Mouse (Mus musculus): ENCODE data around the gene Inpp5b. TPM values are rescaled to one million over a fixed set of nuclear protein-coding genes. Genes with fewer than 3 reads are reported as not detected.

The Inpp5b gene
- 28.4 TPM in 2 replicates for polyA plus RNA-seq (2012; rRNA removed; ENCODE audit: low replicate concordance)

DNA sequence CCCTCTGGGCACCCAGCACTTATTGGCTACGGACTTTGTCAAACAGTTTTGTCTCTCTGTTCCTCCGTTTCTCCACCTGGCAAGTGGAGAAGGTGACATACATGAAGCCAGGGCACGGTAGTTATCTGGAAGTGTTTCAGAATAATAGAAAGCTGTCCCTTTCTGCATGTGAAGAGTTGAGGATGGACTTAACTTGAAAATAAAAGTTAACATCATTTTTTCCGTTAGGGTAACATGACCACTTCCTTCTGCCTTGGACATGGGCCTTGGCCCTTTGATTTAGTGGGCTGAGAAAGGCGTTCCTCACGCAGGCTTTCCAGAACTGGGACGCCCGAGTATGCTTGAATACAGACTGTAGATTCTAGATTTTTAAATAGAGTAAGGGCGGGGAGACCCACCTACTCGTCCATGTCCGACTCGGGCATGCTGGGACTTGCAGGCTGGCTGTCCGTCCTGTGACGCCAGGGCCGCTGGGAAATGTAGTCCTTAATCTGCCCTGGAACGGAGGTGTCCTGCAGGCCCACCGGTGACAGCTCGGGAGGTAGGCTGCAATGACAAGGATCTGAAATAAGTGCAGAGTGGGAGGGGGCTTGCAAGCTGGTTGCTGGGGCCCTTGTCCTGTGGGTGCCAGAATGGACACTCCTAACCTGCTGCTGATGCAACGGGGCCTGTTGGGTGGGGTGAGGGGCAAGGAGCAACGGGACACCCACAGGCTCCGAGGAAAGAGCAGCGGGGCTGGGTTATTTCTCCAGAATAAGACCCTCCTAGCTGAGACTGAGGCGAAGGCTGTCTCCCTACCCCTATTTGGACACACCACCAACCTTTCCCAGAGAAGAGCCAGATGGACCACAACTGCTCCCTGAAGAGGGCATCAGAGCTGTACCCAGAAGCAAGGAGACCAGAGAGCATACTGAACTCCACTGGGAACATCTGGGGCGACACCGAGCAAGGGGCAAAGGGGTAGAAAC lies at the start of gene Inpp5b:
Gene Inpp5b (plus strand): TSS at position 475 of the 968 bp plus-strand sequence.

DNA sequence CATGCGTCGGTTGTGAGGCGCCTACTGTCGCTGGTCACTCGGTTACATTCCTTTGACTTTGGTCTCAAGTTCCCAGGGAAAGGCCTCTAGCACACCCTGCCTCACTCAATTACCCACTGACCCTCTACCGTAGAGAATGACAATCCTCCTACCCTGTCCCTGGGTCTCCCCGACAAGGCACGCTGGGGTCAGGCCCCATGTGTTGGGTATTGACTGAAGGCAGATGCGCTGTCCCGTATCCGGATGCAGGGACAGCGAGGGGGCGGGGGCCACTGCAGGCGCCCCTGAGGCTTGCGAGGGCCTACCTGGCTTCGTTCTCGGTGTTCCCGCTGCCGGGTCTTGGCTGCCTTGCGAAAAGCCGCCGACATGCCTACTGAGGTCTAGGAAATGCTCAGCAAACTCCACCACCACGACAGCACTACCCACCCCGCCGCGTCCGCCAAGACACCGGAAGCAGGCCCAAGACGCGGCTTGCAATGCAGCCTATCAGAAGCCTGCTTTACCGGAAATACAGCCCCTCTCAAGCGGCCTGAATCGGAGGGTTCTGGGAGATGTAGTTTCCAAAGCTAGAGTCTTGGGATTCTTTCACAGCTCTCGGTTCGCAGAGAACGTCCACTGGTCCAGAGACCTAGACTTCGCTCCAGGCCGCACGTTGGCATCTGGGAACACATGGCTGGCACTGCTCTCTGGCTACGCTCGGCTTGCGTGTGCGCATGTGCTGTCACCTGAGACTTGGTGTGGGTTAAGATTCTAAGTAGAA lies 48.3 kb upstream of the Inpp5b start, which contains the start of gene Utp11:
Gene Utp11 (minus strand): TSS at position 466 of the 760 bp plus-strand sequence.

DNA sequence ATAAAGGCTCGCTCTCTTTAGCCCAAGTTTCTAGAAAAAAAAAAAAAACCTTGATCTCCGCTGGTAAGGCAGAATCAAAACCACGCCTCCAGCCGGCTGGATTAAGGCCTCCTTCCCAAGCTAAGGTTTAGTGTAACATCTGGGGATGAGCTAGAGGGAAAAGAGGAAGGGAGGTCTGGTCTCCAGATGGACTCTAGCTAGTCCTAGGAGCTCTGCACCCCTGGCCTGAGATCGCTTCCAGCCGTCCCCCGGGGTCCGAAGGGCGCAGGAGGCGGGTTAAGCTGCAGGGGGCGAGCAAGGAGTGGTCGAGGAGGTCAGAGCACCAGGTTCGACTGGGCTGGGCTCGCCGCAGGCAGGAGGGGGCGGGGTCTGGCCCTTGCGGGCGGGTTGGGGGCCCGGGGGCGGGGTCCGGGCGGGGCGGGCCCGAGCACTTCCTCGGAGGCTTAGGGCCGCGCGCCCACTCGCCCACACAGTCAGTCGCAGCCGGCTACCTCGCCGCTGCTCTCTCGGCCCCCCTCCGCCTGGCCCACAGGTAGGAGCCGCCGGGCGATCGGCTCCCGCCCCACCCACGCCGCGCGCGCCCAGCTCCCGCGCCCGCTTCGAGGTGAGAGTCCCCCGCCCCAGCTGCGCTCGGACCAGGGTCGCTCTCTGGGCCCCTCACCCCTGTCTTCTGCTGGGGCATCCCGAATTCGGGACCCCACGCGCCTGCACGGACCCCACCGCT lies 41.2 kb upstream of the Inpp5b start, which contains the start of gene Fhl3:
Gene Fhl3 (plus strand): TSS at position 454 of the 724 bp plus-strand sequence.

DNA sequence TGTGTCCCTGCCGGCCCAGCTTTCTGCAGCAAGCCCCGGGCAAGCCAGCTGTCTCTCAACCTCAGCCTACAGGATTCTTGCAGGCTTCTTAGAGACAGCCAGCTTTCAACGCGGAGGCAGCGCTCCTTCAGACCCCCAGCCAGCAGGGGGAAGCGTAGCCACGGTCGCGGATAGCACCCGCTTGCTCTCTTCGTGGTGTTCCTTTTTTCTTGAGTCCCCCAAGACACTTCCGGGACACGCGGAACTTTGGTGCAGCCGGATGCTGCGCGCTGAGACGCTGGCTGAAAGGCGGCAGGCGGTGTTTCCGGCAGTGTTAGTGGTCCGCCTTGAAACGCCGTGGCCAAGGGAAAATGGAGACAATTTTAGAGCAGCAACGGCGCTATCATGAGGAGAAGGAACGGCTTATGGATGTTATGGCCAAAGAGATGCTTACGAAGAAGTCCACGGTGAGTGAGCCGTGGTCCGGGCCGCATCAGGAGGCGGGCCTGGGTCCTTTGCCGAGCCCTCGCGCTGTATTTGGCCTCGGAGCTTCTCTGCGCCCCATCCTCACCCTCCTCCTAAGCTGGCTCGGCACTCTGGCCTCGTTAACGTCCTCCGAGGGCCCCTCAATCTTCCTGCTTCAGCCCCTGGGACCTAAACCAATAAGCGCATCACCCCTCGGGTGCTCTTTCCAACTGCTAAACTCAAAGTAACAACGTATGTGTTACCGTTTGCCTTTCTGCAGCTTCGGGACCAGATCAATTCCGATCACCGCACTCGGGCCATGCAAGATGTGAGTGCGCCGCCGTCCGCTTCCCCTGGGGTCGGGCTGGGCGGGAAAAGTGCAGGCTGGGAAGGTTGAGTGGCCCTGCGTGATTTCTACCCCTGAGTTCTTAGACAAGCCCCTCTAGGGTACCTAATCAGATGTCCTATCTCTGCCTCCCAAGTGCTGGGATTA lies 26.8 kb upstream of the Inpp5b start, which contains the start of gene Sf3a3:
Gene Sf3a3 (plus strand): TSS at position 232 of the 937 bp plus-strand sequence.

DNA sequence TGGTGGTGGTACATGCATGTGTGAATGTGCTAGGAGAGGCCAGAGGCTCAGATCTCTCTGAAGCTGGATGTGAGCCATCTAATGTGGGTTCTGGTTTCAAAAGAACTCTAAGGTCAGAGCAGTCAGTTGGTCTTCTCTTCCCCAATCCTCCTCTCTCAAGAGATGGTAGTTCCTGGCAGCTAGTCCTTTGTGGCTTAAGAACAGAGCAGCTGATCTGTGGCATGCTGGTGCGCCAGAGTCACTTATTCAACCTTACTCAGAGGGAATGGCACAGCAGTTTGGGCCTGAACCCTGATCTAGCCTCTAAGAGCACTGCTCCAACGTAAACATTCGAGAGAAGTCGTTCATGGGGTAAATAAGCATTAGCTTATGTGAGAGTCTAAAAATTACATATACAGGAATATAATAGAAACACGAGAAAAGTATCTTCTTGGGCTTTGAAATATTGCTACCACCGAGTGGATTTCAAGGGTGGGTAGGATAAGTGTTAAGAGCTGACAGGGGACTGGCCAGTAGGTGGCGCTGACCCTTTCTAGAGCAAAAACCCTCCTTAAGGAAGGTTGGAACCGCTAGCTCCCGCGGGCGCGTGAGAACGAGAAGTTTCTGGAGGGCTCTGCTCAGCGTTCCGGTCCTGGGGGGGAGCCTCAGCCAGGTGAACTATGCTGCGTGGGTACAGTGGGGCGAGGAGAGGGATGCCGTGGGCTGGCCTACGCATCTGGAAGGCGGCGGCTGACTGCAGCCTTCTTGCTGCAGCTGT lies 60.1 kb downstream of the Inpp5b start, which contains the start of gene Mtf1:
Gene Mtf1 (plus strand): TSS at position 553 of the 757 bp plus-strand sequence.

DNA sequence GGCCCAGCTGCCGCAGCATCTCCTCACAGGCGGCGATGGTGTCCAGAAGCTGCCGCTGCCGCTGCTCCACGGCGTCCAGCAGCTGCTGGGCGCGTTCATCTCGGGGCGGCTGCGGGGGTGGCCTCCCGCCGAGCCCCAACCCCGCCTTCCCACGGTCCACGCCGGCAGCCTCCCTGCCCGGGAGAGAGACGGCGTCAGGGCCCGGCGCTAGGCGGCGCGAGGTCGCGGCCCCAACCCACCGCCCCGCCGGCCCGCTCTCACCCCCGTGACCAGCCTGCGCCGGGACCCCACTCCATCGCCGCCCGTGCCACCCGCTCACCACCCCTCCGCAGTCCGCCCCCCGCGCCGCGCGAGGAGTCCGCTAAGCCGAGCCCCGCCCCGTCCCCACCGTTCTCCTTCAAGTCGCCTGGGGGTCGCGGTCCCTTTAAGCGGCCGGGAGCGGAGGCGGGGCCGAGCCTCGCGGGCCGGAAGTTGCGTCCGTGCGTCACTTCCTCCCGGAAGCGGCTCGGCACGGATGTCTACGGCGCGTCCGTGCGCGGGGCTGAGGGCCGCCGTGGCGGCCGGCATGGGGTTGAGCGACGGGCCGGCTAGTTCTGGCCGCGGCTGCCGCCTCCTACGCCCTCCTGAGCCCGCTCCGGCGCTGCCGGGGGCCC lies 108.7 kb downstream of the Inpp5b start, which contains the start of gene Yrdc:
Gene Yrdc (plus strand): TSS at position 419 of the 653 bp plus-strand sequence.

Other genes starting within 250 kb of the Inpp5b start
- gene 3100002H09Rik, start 131.0 kb upstream of the Inpp5b start, polyA plus RNA-seq (2012; rRNA removed; ENCODE audit: low replicate concordance): not detected in 2 replicates
- gene Pou3f1, start 85.0 kb upstream of the Inpp5b start, polyA plus RNA-seq (2012; rRNA removed; ENCODE audit: low replicate concordance): 0.02 TPM in 2 replicates
- 0.62 and 1.1 TPM in 2 replicates for gene Utp11, start 48.2 kb upstream of the Inpp5b start, polyA plus RNA-seq (2012; rRNA removed; ENCODE audit: low replicate concordance)
- 6.3 and 13.5 TPM in 2 replicates for gene Fhl3, start 41.1 kb upstream of the Inpp5b start, polyA plus RNA-seq (2012; rRNA removed; ENCODE audit: low replicate concordance)
- gene Sf3a3, start 27.1 kb upstream of the Inpp5b start, polyA plus RNA-seq (2012; rRNA removed; ENCODE audit: low replicate concordance): 3.0 and 3.8 TPM in 2 replicates
- 4.7 and 7.8 TPM in 2 replicates for gene Mtf1, start 60.3 kb downstream of the Inpp5b start, polyA plus RNA-seq (2012; rRNA removed; ENCODE audit: low replicate concordance)
- 29.4 and 29.6 TPM in 2 replicates for gene Yrdc, start 108.8 kb downstream of the Inpp5b start, polyA plus RNA-seq (2012; rRNA removed; ENCODE audit: low replicate concordance)
- gene 1110065P20Rik, start 109.3 kb downstream of the Inpp5b start, polyA plus RNA-seq (2012; rRNA removed; ENCODE audit: low replicate concordance): 24.1 and 37.4 TPM in 2 replicates
- 0.14 and 0.25 TPM in 2 replicates for gene Maneal, start 120.3 kb downstream of the Inpp5b start, polyA plus RNA-seq (2012; rRNA removed; ENCODE audit: low replicate concordance)
- not detected in 2 replicates for gene Epha10, start 139.0 kb downstream of the Inpp5b start, polyA plus RNA-seq (2012; rRNA removed; ENCODE audit: low replicate concordance)
- 7.5 and 13.1 TPM in 2 replicates for gene 9930104L06Rik, start 195.2 kb downstream of the Inpp5b start, polyA plus RNA-seq (2012; rRNA removed; ENCODE audit: low replicate concordance)
- 14.9 and 15.1 TPM in 2 replicates for gene Cdca8, start 197.5 kb downstream of the Inpp5b start, polyA plus RNA-seq (2012; rRNA removed; ENCODE audit: low replicate concordance)
- gene Rspo1, start 244.6 kb downstream of the Inpp5b start, polyA plus RNA-seq (2012; rRNA removed; ENCODE audit: low replicate concordance): 2.7 TPM in 2 replicates

All from duodenum, adult 2 months (tissue).